Mouse (Mus musculus) left cerebral cortex, adult 11 months (tissue): ENCODE data around the gene Gne.
"Not testable (repeated sequence)": the region's sequence is repeated elsewhere in the genome, so short reads cannot be mapped to it uniquely, and the experiment has no call there.

Experiments used
- DNase-seq: peaks from one replicate; pipeline ENCODE4 v3.0.0; 2022; ENCODE audit warnings: low spot score

The Gne gene

DNA sequence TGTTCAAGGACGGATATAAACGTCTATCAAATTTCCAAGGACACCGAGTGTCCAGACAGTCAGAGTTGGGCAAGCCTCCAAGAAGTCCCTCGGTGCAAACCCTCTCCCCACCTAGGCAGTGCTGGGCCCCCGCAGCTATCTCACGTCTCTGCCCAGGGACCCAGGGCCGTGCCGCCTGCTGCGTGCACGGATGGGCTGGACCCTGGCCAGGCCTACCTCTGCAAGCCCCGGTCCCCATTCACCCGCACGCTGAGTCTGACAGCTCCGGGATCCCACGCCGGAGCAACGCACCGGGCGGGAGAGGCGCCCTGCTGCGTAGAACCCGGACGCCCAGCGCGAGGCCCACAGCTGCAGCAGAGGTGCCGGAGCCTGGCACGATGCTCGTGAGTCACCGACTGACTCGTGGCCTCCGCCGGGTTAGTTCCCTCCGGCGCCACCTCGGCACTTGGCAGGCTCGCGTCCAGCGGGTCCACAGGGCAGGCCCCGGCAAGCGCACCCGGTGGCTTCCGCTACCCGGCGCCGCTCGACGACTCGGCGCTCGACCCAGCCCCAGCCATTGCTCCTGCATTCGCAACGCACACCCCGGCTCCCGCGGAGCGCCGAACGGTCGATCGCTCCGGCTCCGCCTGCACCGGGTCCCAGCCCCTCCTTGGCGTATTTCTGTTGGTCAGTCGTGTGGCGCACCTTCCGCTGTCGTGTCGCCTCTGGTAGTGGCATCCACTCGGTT, 11.7 kb downstream of the Gne start:
- peak; percentile 71 for DNase-seq

DNA sequence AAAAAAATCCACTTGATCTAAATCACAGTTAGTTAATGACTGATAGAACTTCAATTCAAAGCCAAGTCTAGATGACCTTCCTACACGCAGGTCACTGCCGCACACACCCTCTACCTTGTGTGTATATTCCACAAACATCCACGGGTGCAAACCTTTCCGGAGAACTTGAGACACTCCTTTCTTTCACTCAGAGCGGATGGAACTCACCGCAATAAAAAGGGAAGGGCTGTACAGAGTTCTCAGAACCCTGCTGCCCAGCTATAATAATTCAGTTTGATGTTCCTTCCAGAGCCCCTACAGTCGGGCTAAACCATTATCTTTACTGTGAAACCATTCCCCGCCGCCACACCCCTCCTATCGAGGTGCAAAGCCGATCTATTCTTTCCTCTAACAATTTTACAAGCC, 12.2 kb downstream of the Gne start:
- DNase-seq = no peak

DNA sequence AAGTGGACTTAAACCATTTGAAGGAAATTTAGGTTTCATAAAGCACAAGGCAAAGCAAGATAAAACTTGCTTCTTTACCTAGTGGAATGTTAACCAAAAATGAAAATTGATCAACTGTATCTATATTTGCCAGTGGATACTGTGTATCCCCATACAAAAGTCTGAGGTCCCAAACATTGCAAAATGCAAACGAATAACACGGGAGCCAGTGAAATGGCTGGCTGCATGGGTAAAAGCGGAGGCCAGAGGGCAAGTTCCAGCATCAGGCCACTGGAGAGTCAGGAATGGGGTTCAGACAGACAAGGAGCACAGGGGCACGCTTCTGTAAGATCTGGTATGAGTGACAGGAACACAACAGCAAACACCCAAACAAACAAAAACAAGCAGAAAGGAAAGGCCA, 13.3 kb downstream of the Gne start:
- no peak for DNase-seq

DNA sequence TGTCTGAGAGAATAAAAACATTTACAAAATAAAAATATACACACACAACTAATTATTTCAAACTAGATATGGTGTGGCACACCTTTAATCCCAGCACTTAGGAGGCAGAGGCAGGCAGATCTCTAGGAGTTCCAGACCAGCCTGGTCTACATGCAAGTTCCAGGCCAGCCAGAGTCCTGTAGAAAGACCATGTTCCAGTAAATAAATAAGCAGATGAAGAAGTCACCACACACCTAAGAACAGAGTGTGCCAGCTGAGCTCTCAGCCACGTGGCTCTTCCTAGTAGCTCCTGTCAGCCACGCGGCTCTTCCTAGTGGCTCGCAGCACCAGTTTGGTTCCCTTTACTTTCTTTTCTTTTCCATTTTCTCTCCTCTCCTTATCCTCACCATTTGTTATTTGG, 14.6 kb downstream of the Gne start:
- DNase-seq = no peak

DNA sequence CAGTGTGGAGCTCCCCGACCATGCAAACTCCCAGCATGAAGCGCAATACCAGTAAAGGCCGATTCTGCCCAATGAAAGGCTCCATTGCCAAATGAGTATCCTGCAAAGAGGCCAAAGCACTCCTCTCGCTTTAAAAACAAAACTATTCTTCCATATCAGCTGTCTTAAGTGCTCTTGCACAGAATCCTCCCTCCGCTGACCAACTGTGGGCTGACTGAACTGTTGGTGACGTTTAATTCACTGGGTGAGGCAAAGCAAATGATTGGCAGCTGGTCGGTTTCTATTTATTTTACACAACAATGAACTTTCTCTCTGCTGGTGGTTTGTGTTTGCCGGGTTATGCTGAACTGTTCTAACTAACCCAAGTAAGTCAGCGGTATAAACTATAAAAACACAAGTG, 15.2 kb downstream of the Gne start:
- DNase-seq = no peak

DNA sequence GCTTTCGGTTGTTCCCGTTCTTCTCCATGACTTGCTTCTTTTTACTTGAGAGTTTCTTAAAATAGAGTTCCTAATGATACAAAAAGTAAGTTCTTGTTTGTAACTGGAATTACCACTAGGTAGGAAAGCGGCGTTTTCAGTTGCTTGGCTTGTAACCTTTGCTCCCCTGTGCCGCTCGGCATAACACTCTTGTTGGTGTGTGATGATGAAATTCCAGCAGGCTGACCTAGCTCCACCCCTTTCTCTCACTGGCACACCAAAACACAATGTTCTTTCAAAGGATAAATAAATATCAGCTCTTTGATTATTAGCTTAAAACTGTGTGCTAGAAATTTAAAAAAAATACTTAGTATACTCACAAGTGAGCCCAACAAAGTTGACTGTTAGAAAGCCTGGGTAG, 17.1 kb downstream of the Gne start:
- DNase-seq = no peak

DNA sequence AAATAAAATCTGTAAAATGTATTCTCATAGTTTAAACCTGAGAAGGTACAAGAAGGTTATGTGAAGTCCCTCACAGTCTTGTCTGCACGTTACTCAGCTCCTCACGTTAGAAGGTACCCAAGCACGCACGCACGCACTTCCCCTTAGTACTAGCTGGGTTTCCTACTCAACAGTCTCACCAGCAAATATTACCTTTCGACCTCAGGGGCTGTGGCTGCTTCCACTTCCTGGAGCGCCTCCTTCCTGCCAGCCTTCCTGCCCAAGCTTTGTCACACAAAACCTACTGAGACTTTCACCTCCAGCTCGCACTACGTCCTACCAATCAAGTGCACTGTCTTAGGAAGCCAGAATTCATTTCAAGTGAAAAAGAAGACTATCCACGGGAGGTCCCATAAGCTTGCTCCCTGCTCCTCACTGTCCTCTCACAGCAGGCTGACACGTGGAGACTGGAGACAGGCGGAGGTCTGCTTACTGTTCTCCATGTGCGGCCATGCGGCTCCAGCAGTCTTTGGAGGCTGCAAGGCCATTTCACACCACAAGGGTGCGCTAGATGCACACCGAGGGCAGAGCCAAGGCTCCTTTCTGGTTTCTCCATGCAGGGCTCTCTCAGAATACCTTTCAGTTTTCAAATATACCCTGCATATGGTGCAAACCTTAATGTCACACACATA, 18.5 kb downstream of the Gne start:
- DNase-seq = peak; percentile 77

DNA sequence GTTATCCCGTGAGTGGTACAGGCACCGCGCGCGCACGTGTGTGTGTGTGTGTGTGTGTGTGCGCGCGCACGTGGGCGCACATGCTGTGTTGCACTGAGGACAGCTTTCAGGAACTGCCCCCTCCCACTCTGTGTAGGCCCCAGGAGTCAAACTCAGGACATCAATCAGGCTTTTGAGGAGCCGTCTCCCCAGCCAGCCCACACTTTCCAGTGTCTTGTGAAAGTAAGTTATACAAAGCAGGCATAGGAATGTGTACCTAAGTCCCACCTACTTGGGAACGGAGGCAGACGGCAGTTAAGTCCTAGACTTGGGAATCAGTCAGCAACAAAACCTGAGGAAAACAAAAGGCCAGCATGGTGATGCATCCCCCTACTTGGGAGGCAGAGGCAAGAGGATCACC, 21.2 kb downstream of the Gne start:
- DNase-seq = no peak

DNA sequence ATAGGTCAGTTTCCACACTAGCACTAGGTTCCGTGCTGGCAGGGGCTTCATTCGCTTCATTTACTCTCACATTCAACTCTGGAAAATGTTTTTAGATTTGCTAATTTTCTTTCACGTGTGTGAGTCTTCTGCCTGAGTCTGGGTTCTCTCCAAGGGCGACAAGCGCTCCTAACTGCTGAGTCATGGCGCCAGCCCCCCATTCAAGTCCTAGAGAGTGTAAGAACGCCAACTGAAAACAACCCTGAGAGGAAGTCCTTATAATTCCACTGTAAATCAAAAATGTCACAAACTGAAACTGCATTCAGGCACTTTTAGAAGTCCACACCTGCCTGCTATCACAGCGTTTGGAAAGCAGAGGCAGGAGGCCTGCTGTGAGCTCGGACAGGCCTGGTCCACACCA, 21.9 kb downstream of the Gne start:
- no peak for DNase-seq

DNA sequence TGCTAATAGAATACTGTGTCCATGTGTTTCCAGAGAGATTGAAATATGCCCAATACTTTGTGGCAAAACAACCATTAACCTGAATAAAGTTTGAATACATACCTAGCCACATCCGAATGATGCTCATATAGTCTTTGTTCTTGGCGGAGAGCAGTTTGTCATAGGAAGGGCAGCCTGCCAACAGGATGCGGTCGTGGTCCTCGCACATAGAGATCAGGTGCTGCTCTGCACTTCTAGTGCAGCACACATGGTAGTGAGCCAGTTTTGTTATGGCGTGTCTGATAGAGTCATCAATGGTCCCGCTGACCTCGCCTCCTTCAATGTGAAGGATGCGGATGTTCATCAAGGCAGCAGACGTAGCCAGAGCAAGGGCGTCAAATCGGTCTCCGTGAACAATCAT, 24.3 kb downstream of the Gne start:
- DNase-seq = no peak

DNA sequence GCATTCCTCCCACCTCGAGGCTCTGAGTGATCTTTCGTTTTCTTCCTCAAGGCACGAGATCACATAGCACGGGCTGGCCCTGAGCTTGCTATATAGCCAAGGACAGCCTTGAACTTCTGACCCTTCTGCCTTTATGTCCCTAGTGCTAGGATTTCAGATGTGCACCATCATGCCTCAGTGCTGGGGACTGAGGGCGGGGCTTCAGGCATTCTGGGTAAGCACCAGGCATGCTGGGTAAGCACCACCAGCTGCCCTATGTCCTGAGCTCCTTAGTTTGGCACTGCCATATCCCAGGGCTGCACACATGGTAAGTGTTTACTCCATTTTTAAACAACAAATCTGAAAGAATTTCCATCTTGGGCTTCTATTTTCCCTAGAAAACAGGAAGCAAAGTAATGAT, 34.2 kb downstream of the Gne start:
- no peak for DNase-seq

DNA sequence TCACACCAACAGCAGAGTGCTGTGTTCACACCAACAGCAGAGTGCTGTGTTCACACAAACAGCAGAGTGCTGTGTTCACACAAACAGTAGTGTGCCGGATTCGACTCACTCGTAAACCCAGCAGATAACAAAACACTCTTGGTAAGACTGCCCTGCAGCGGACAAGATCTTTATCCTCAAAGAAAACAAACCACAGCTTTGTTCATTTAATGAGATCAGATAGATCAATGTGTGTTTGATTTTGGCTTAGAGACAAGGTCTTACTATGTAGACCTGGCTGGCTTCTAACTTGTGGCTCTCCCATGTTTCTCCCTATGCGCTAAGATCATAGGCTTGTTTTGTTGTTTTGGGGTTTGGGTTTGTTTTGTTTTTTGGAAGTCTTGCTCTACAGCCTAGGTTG, 37.9 kb downstream of the Gne start:
- DNase-seq = no peak

DNA sequence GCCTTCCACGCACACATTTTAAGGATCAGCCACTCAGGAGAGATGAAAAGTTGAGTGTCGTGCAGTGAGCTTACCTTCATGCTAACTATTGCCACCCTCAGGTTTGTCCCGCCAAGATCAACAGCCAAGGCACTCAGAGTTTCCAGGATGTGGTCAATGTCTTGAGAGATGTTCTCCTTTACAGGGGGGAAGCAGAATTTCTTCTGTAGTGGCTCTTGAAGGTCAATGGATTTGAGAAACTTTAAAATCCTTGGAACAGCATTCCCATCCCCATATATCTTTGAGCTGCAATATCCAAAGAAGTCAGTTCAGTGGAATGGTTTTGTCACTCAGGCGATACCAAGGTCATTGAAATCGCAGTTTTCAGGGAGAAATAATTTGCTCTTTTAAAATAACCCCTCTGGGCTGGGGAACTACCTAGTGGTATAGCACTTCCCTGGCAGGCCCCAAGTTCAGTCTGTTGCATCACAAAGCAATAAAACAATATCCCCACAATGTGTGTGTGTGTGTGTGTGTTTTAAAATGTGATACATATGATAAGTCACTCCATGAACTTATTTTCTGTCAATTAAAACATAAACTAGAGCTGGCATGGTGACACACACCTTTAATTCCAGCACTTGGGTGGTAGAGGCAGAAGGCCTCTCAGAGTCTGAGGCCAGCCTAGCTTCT, 39.2 kb downstream of the Gne start:
- DNase-seq = no peak

DNA sequence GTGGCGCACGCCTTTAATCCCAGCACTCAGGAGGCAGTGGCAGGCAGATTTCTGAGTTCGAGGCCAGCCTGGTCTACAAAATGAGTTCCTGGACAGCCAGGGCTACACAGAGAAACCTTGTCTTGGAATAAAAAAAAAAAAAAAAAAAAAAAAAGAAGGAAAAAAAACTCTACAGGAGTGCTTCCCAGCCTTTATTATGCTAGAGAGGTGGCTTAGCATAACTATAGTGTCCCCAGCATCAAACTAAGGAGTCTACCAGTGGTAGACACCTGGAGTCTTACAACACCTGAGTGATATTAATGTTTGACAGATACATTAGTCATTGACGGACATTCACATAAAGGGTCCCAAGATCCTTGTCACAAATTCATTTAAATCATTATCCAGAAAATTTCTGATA, 40.8 kb downstream of the Gne start:
- not testable (repeated sequence) for DNase-seq

DNA sequence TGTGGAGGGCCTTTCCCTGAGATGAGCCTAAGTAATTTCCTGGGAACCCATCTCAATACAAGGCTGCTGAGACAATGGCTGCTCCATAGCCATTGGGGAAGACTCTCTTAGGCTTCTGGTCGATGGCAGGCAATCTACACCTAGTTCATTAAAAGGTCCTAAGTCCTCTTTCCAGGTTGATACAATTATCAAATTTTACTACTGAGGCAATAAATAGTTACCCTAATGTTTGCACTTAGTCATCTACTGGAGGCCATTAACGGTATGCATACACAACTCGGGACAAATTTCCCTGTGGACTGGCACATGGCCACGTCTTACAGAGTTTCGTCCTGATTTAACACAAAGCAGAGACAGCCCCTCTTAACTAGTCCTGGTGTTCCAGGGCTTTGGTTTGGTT, 41.5 kb downstream of the Gne start:
- no peak for DNase-seq

DNA sequence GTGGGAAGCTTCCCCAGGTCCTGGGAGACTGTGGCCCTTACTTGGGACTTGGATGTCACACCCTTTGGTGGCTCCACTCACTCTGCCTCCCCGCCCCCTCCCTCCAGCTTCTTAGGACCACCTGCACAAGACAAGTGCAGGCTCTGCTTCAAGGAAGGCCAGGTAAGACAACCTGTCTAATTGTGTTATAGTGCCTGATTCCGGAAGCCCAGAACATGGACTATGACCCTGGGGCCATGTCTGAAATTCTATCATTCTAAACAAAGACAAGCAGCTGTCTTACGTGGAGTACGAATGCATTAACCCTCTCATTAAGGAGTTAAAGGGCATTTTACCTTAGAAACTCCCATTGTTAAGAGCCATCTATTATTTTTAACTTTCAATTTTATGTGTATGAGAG, 43.2 kb downstream of the Gne start:
- DNase-seq = no peak

DNA sequence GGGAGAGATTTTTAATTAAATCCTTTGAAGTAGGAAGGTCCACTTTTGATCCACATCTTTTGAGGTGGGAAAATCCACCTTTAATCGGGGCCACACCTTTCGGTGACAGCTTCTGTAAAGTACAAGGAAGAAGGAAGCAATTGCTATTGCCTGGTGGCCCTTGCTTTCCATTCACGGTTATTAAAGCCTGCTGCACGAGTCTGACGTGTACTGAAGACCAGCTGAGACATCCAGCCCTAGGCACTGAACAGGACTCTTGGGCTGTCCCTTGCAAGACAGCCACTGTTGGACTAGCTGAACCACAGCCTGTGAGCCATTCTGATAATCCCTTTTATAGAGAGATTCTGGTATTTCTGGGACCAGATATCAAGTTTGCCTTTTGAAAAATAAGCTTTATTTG, 47.5 kb downstream of the Gne start:
- DNase-seq = no peak

DNA sequence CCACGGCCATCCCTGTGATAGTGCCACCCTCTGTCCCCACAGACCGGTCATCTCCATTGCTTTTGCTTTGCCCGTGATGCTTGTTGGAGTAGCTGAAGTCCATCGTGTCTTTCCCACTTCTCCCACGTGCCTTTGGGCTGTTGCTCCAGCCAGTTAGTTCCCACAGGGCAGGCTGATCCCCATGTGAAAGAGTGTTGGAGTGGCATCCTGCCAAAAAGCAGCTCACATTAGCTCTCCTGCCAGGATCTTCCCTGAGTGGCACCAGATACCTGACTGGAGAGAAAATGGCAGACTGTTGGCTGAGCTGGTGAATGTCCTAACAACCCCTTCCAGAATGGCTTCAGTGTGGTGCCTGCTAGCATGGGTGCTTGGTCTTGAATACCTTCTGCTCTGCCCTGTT, 52.5 kb downstream of the Gne start:
- no peak for DNase-seq

DNA sequence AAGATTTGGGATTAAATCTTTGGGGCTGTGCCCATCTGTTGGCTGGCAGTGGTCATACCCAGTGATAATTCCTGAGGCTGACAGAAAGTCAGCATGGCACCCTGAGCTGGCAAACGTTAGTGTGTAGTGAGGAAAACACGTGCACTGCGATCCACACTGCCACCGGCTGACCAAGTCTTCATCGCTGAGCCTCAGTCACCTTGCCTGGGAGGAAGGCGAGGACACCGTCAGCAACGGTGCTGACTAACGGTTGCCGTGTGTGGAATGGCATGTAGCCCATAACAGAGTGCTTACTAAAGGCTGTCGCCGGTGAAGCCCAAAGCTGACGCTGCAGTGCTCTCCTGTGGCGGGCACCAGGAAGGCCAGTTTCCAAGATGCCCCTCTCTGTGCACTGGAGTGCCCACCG, 54.3 kb downstream of the Gne start:
- no peak for DNase-seq

DNA sequence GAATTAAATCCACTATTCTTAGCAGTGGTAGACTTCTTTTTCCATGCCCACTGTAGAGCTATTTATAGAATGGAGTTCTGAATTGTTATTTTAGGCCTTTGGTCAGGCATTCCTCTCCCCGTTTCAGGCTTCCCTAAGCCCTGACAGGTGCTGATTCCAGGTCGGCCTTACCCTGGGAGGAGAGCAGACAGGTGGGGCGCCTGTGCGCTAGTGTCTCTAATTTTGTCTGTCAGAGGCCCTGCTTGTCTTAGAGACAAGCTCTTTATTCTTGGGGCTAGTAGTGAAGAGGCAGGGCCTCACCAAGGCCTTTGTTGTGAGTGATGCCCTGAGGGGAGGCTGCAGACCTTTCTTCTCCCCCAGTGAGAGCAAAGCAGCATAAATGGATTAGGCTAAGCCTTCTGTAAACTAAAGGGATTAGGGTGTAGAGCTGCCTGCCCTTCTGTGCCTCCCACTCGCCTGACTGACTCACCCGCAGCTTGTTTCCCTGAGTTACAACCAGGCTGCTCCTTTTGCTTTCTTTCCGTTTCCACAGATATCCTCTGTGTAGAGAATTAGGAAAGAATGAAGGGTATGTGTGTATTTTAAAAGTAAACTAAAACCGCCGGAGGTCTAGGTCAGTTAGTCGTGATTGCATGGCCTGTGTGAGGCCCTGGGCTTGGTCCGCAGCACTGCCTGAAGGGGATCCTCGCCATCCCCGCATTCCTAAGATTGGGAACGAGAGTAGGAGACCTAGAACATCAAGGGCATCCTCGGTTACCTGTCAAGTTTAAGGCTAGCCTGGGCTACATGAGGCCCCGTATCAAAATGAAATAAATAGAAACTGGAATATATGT, 55.5 kb downstream of the Gne start:
- peak; percentile 51 for DNase-seq

DNA sequence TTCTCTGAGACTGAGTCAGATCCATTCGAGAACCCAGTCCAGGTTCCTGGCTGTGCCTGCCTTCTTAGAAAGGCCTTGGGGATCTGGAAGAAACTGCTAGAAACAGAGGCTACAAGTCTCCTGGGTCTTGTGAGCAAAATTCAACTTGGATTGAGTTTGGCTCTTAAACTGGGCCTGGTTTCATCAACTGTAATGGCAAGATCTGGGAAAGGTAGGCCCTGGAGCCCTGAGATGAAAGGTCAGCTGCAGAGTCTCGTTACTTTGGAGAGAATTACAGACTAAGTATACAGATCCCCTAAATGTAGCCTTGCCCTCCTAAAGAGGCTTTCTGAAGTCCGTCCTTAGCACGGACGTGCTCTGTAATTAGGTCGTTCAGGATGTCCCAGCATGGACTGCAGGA, 58.4 kb downstream of the Gne start:
- no peak for DNase-seq

DNA sequence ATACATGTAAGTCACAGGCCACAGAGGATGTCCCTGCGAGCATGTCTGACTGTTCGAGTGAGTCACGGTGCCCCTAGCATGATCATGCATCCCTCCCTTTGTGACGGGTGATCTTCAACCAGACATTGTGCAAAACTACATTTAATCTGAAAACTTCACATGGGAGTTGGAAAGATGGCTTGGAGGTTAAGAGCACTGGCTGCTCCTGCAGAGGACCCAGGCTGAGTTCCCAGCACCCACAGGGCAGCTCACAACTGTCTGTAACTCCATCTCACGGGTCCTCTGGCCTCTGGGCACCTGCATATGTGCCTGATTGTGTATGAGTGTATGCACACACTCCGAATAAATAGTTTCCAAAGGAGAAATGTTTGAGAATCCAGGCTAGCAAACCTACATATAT, 59.7 kb downstream of the Gne start:
- DNase-seq = no peak

DNA sequence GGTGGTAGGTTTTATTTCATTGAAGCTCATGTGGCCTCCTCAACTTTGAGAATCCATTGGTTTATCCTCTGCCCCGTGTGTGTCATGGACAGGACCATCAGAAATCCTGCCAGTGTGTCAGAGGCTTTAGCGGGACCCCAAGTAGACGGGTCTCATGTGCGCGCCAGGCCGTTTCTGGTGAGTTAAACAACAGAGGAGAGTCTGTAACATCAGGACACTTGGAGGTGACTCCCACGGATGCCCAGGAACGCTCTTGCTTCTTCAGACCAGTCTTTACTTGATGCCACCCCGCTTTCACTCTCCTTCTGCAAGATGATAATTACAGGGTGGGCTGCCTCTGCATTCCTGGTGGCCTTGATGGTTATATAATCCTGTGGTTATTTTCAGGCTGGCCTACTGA, 60.3 kb downstream of the Gne start:
- DNase-seq = no peak
